Comparison of ENCODE assay signal across 8 mouse cellular contexts in genomic region chr6:128437731-128438316, GRCm38 (mm10). TPM values are rescaled to one million over a fixed set of nuclear protein-coding genes. Genes with fewer than 3 reads are reported as not detected.
DNase-seq lines count a peak whose midpoint lies in the region; ATAC-seq and TF ChIP-seq lines count a peak whose summit lies in the region.

No protein-coding gene starts in this region.

- DNase-seq in CD8-positive naive resting alpha-beta T cell, adult 2 months (ENCODE audit: low read depth in 2 of 2, low spot score in 2 of 2): peak; percentile 20 to 27
- peak; percentile 84 to 94 for DNase-seq in kidney, postnatal 25 days
- peak; percentile 78 for DNase-seq in lung, postnatal 25 days (ENCODE audit: low spot score)
- peak; percentile 69 for DNase-seq in retina, adult 2 months (ENCODE audit: low read depth, low spot score)
- peak; percentile 71 for DNase-seq in thymus, postnatal 25 days

- under 1% methylated on average over 52 of the region's 52 CpGs for WGBS in bone marrow, adult 2 months
- WGBS in embryonic facial prominence, embryonic 15.5 days: under 1% methylated on average over 52 of the region's 52 CpGs
- under 1% methylated on average over 52 of the region's 52 CpGs for WGBS in heart, embryonic 16.5 days

- H3K9ac ChIP-seq in embryonic facial prominence, embryonic 15.5 days: peak overlapping the region; percentile 93
- H3K9ac ChIP-seq in heart, embryonic 16.5 days (ENCODE audit: low read length): peak overlapping the region; percentile 88

- peak overlapping the region; percentile 72 for H3K4me2 ChIP-seq in embryonic facial prominence, embryonic 15.5 days (replicated peaks)
- H3K4me2 ChIP-seq in heart, embryonic 16.5 days (ENCODE audit: low read depth, low read length): peak overlapping the region; percentile 88

- peak overlapping the region; percentile 85 for H3K4me3 ChIP-seq in bone marrow, adult 2 months (replicated peaks; ENCODE audit: control insufficient read depth, low read depth, low read length)
- H3K4me3 ChIP-seq in embryonic facial prominence, embryonic 15.5 days (replicated peaks): peak overlapping the region; percentile 98
- H3K4me3 ChIP-seq in heart, embryonic 16.5 days (ENCODE audit: low read length): peak overlapping the region; percentile 71

- peak; percentile 55; the same call in 1 of the 2 replicates for TF ChIP-seq POLR2A in bone marrow, adult 2 months (IDR thresholded peaks at IDR 0.05; ENCODE audit: borderline replicate concordance, control insufficient read depth, low read depth, low read length)

- ATAC-seq in embryonic facial prominence, embryonic 15.5 days (ENCODE audit: insufficient number of reproducible peaks, low FRiP score, low TSS enrichment, low read depth): peak; percentile 81
- ATAC-seq in heart, embryonic 16.5 days (replicated peaks; ENCODE audit: extremely low read depth, insufficient read depth, low FRiP score): peak; percentile 67

- H3K27me3 ChIP-seq in embryonic facial prominence, embryonic 15.5 days: no peaks in the 10 kb centered on the region
- no peaks in the 10 kb centered on the region for H3K27me3 ChIP-seq in heart, embryonic 16.5 days (ENCODE audit: control insufficient read depth, insufficient read depth, low read length)

- peak overlapping the region; percentile 82 for H3K27ac ChIP-seq in bone marrow, adult 2 months (ENCODE audit: control insufficient read depth, insufficient read depth, low read depth, low read length, poor library complexity)
- peak overlapping the region; percentile 93 for H3K27ac ChIP-seq in embryonic facial prominence, embryonic 15.5 days (replicated peaks)
- H3K27ac ChIP-seq in heart, embryonic 16.5 days (ENCODE audit: low read length): peak overlapping the region; percentile 93

- H3K4me1 ChIP-seq in bone marrow, adult 2 months (ENCODE audit: control insufficient read depth, insufficient read depth, low read length): peaks cover 2% of the 10 kb centered on the region
- H3K4me1 ChIP-seq in embryonic facial prominence, embryonic 15.5 days: peaks cover 15% of the 10 kb centered on the region
- H3K4me1 ChIP-seq in heart, embryonic 16.5 days (ENCODE audit: control insufficient read depth, insufficient read depth, low read length): peaks cover 31% of the 10 kb centered on the region

- no peak for TF ChIP-seq CTCF in bone marrow, adult 2 months (IDR thresholded peaks at IDR 0.05; ENCODE audit: control insufficient read depth, insufficient read depth, low read length)

- no peaks in the 10 kb centered on the region for H3K9me3 ChIP-seq in embryonic facial prominence, embryonic 15.5 days (replicated peaks)
- H3K9me3 ChIP-seq in heart, embryonic 16.5 days (replicated peaks; ENCODE audit: control insufficient read depth, low read length): no peaks in the 10 kb centered on the region

- peaks cover 31% of the 10 kb centered on the region for H3K36me3 ChIP-seq in embryonic facial prominence, embryonic 15.5 days
- H3K36me3 ChIP-seq in heart, embryonic 16.5 days (ENCODE audit: control insufficient read depth, insufficient read depth): peaks cover 34% of the 10 kb centered on the region

RNA-seq across cellular contexts. Expression of gene Fkbp4, which starts 0.7 kb away (rescaled TPM):
- polyA plus RNA-seq in bone marrow, adult 2 months (2011; ENCODE audit: insufficient read depth, insufficient read length, low replicate concordance, missing spikeins): 51.6 and 77.3 TPM in 2 replicates
- 341 and 347 TPM in 2 replicates for polyA plus RNA-seq in embryonic facial prominence, embryonic 15.5 days (2015; fragmentation: Nextera tagmentation; extraction: Ambion mirVana)
- polyA plus RNA-seq in heart, embryonic 16.5 days (2015; fragmentation: Nextera tagmentation; extraction: Ambion mirVana): 281 and 301 TPM in 2 replicates

RNA-seq across cellular contexts. Expression of gene Itfg2, which starts 13.1 kb away (rescaled TPM):
- polyA plus RNA-seq in bone marrow, adult 2 months (2011; ENCODE audit: insufficient read depth, insufficient read length, low replicate concordance, missing spikeins): 11.4 and 38.0 TPM in 2 replicates
- polyA plus RNA-seq in embryonic facial prominence, embryonic 15.5 days (2015; fragmentation: Nextera tagmentation; extraction: Ambion mirVana): 33.0 and 33.5 TPM in 2 replicates
- 28.4 and 35.6 TPM in 2 replicates for polyA plus RNA-seq in heart, embryonic 16.5 days (2015; fragmentation: Nextera tagmentation; extraction: Ambion mirVana)

RNA-seq across cellular contexts. Expression of gene Nrip2, which starts 38.7 kb away (rescaled TPM):
- 1.3 TPM in 1 of 2 replicates, not detected in the other for polyA plus RNA-seq in bone marrow, adult 2 months (2011; ENCODE audit: insufficient read depth, insufficient read length, low replicate concordance, missing spikeins)
- 5.5 and 7.5 TPM in 2 replicates for polyA plus RNA-seq in embryonic facial prominence, embryonic 15.5 days (2015; fragmentation: Nextera tagmentation; extraction: Ambion mirVana)
- polyA plus RNA-seq in heart, embryonic 16.5 days (2015; fragmentation: Nextera tagmentation; extraction: Ambion mirVana): 3.4 and 4.1 TPM in 2 replicates

Comparison
In these comparisons a context has a peak if more than half of its experiments do, and no peak if none do; other contexts are left out.
1. Peak in every context shown above with its lines: DNase-seq, ATAC-seq, H3K4me3 ChIP-seq and H3K27ac ChIP-seq.
2. DNase-seq: peak in every context shown above with its lines; median percentile 89 in kidney, postnatal 25 days; 78 in lung, postnatal 25 days; 71 in thymus, postnatal 25 days; 69 in retina, adult 2 months; 24 in CD8-positive naive resting alpha-beta T cell, adult 2 months.